Mouse (Mus musculus) megakaryocyte-erythroid progenitor cell, adult 5-6 weeks (primary cell): Measurements from ENCODE around the gene C1qtnf5. TPM values are rescaled to one million over a fixed set of nuclear protein-coding genes. Genes with fewer than 3 reads are reported as not detected.

Source experiments
- total RNA-seq, 2 experiments: library from RNA; stranded (forward) in 1 of 2; stranded (reverse) in 1 of 2; fragments of 200-1000, 215-1000 nt in 1 of 2; fragments of >200 nt in 1 of 2; fragmentation: Nextera tagmentation in 1 of 2; gene quantifications; 2 replicates each; pipeline ENCODE4 v1.2.3; 2014 to 2017

The C1qtnf5 gene
- total RNA-seq, 2 experiments from 2014 or later = not detected

Other genes with a start within 250 kb of the C1qtnf5 start
- 2.5 and 20.4 TPM in 2 replicates for gene Thy1, start 63.9 kb upstream of the C1qtnf5 start, total RNA-seq (2014; fragmentation: Nextera tagmentation)
- gene Thy1, start 63.9 kb upstream of the C1qtnf5 start, total RNA-seq (2017) = 3.5 TPM in 1 of 2 replicates, not detected in the other
- 0.35 and 2.1 TPM in 2 replicates for gene Usp2, start 40.2 kb upstream of the C1qtnf5 start, total RNA-seq (2014; fragmentation: Nextera tagmentation)
- gene Usp2, start 40.2 kb upstream of the C1qtnf5 start, total RNA-seq (2017) = 0.15 and 1.8 TPM in 2 replicates
- 0.30 TPM in 1 of 2 replicates, not detected in the other for gene Mfrp, start 5.5 kb upstream of the C1qtnf5 start, total RNA-seq (2014; fragmentation: Nextera tagmentation)
- not detected in 2 replicates for gene Mfrp, start 5.5 kb upstream of the C1qtnf5 start, total RNA-seq (2017)
- gene Gm49380, start 6.3 kb downstream of the C1qtnf5 start, total RNA-seq (2014; fragmentation: Nextera tagmentation) = not detected in 2 replicates
- not detected in 2 replicates for gene Gm49380, start 6.3 kb downstream of the C1qtnf5 start, total RNA-seq (2017)
- 46.0 and 52.5 TPM in 2 replicates for gene Rnf26, start 6.3 kb downstream of the C1qtnf5 start, total RNA-seq (2014; fragmentation: Nextera tagmentation)
- gene Rnf26, start 6.3 kb downstream of the C1qtnf5 start, total RNA-seq (2017) = 13.5 and 20.9 TPM in 2 replicates
- not detected in 2 replicates for gene Mcam, start 27.2 kb downstream of the C1qtnf5 start, total RNA-seq (2014; fragmentation: Nextera tagmentation)
- gene Mcam, start 27.2 kb downstream of the C1qtnf5 start, total RNA-seq (2017) = 0.09 TPM in 1 of 2 replicates, not detected in the other
- gene Cbl, start 126.8 kb downstream of the C1qtnf5 start, total RNA-seq (2014; fragmentation: Nextera tagmentation) = 36.5 and 38.8 TPM in 2 replicates
- gene Cbl, start 126.8 kb downstream of the C1qtnf5 start, total RNA-seq (2017) = 8.4 and 39.5 TPM in 2 replicates
- not detected in 2 replicates for gene Ccdc153, start 133.4 kb downstream of the C1qtnf5 start, total RNA-seq (2014; fragmentation: Nextera tagmentation)
- not detected in 2 replicates for gene Ccdc153, start 133.4 kb downstream of the C1qtnf5 start, total RNA-seq (2017)
- gene Pdzd3, start 144.2 kb downstream of the C1qtnf5 start, total RNA-seq (2014; fragmentation: Nextera tagmentation) = not detected in 2 replicates
- gene Pdzd3, start 144.2 kb downstream of the C1qtnf5 start, total RNA-seq (2017) = not detected in 2 replicates
- 1.3 and 1.8 TPM in 2 replicates for gene Nlrx1, start 161.4 kb downstream of the C1qtnf5 start, total RNA-seq (2014; fragmentation: Nextera tagmentation)
- 0.80 and 3.1 TPM in 2 replicates for gene Nlrx1, start 161.4 kb downstream of the C1qtnf5 start, total RNA-seq (2017)
- 82.3 and 111 TPM in 2 replicates for gene Abcg4, start 181.4 kb downstream of the C1qtnf5 start, total RNA-seq (2014; fragmentation: Nextera tagmentation)
- 13.4 TPM in 2 replicates for gene Abcg4, start 181.4 kb downstream of the C1qtnf5 start, total RNA-seq (2017)
- gene Hinfp, start 198.4 kb downstream of the C1qtnf5 start, total RNA-seq (2014; fragmentation: Nextera tagmentation) = 25.3 and 43.7 TPM in 2 replicates
- 11.3 and 16.2 TPM in 2 replicates for gene Hinfp, start 198.4 kb downstream of the C1qtnf5 start, total RNA-seq (2017)
- 11.4 and 15.1 TPM in 2 replicates for gene C2cd2l, start 213.0 kb downstream of the C1qtnf5 start, total RNA-seq (2014; fragmentation: Nextera tagmentation)
- 4.0 and 6.9 TPM in 2 replicates for gene C2cd2l, start 213.0 kb downstream of the C1qtnf5 start, total RNA-seq (2017)
- gene Dpagt1, start 218.8 kb downstream of the C1qtnf5 start, total RNA-seq (2014; fragmentation: Nextera tagmentation) = 31.0 and 35.5 TPM in 2 replicates
- 7.9 and 10.1 TPM in 2 replicates for gene Dpagt1, start 218.8 kb downstream of the C1qtnf5 start, total RNA-seq (2017)
- gene H2afx, start 227.4 kb downstream of the C1qtnf5 start, total RNA-seq (2014; fragmentation: Nextera tagmentation) = 89.4 and 90.9 TPM in 2 replicates
- gene H2afx, start 227.4 kb downstream of the C1qtnf5 start, total RNA-seq (2017) = 133 and 205 TPM in 2 replicates
- 498 and 537 TPM in 2 replicates for gene Hmbs, start 237.0 kb downstream of the C1qtnf5 start, total RNA-seq (2014; fragmentation: Nextera tagmentation)
- 135 and 240 TPM in 2 replicates for gene Hmbs, start 237.0 kb downstream of the C1qtnf5 start, total RNA-seq (2017)